Mouse (Mus musculus): ENCODE measurements around the gene 6430548M08Rik. TPM values are rescaled to one million over a fixed set of nuclear protein-coding genes. Genes with fewer than 3 reads are reported as not detected.
A peak's percentile ranks its signal among the peaks of the same experiment; 100 is the strongest.

6430548M08Rik gene
- total and polyA plus RNA-seq, 3 experiments = 6.4 to 20.0 (median 16.1) TPM

- peak; percentile 58 to 63 for DNase-seq
- intact Hi-C loops (cut with DNase I) = loop anchor here (5.0 kb wide), 1 partner anchor 302 kb away; no protein-coding TSS in a partner anchor
- WGBS = 29% methylated on average over 17 of the region's 17 CpGs
- no peaks in the 10 kb centered on the region for H3K36me3 ChIP-seq (ENCODE audit: control insufficient read depth, insufficient read depth, low read length)
- H3K79me2 ChIP-seq (replicated peaks; ENCODE audit: control insufficient read depth, insufficient read depth, low read length) = no peaks in the 10 kb centered on the region
- no peak overlapping the region for H3K4me3 ChIP-seq
- peaks cover 40% of the 10 kb centered on the region for H3K4me1 ChIP-seq (ENCODE audit: control insufficient read depth, insufficient read depth, low read length)
- H3K27ac ChIP-seq = peak overlapping the region; percentile 36
- H3K27me3 ChIP-seq (ENCODE audit: control insufficient read depth, insufficient read depth, low read length) = no peaks in the 10 kb centered on the region
- TF ChIP-seq POLR2A (IDR thresholded peaks at IDR 0.05; ENCODE audit: insufficient read depth, low read depth, low read length) (no peak), EP300 (IDR thresholded peaks at IDR 0.05; ENCODE audit: insufficient read depth, low read depth, low read length) (no peak), CTCF (IDR thresholded peaks at IDR 0.05) (no peak)
- H3K9ac ChIP-seq (ENCODE audit: low read depth, low read length) = no peak overlapping the region
Measured at GRCm38 (mm10) chr8:120184850-120185792, 71.2 kb downstream of the 6430548M08Rik start.

GRCm38 (mm10) chr8:120186454-120186853, 72.5 kb downstream of the 6430548M08Rik start:
- 11% methylated on average over 8 of the region's 8 CpGs for WGBS
- H3K36me3 ChIP-seq (ENCODE audit: control insufficient read depth, insufficient read depth, low read length) = no peaks in the 10 kb centered on the region
- intact Hi-C loops (cut with DNase I) = loop anchor here (5.0 kb wide), 1 partner anchor 301 kb away; no protein-coding TSS in a partner anchor
- H3K27me3 ChIP-seq (ENCODE audit: control insufficient read depth, insufficient read depth, low read length) = no peaks in the 10 kb centered on the region
- peak overlapping the region; percentile 31 for H3K9ac ChIP-seq (ENCODE audit: low read depth, low read length)
- H3K79me2 ChIP-seq (replicated peaks; ENCODE audit: control insufficient read depth, insufficient read depth, low read length) = no peaks in the 10 kb centered on the region
- peaks cover 43% of the 10 kb centered on the region for H3K4me1 ChIP-seq (ENCODE audit: control insufficient read depth, insufficient read depth, low read length)
- peak overlapping the region; percentile 72 for H3K27ac ChIP-seq
- TF ChIP-seq EP300 (IDR thresholded peaks at IDR 0.05; ENCODE audit: insufficient read depth, low read depth, low read length) (peak; percentile 30; the same call in 1 of the 2 replicates), CTCF (IDR thresholded peaks at IDR 0.05) (no peak), POLR2A (IDR thresholded peaks at IDR 0.05; ENCODE audit: insufficient read depth, low read depth, low read length) (no peak)
- H3K4me3 ChIP-seq = no peak overlapping the region
- DNase-seq = peak; percentile 75 to 84

GRCm38 (mm10) chr8:120188510-120188909, 74.6 kb downstream of the 6430548M08Rik start:
- 56% methylated on average over 6 of the region's 6 CpGs for whole genome bisulfite sequencing
- DNase-seq = peak; percentile 89 to 91
- Histone ChIP-seq H3K79me2 (replicated peaks; ENCODE audit: control insufficient read depth, insufficient read depth, low read length) (no peaks in the 10 kb centered on the region), H3K4me1 (ENCODE audit: control insufficient read depth, insufficient read depth, low read length) (peaks cover 44% of the 10 kb centered on the region), H3K27me3 (ENCODE audit: control insufficient read depth, insufficient read depth, low read length) (no peaks in the 10 kb centered on the region), H3K4me3 (no peak overlapping the region), H3K9ac (ENCODE audit: low read depth, low read length) (no peak overlapping the region), H3K27ac (peak overlapping the region; percentile 49), H3K36me3 (ENCODE audit: control insufficient read depth, insufficient read depth, low read length) (no peaks in the 10 kb centered on the region)
- TF ChIP-seq POLR2A (IDR thresholded peaks at IDR 0.05; ENCODE audit: insufficient read depth, low read depth, low read length) (no peak), CTCF (IDR thresholded peaks at IDR 0.05) (no peak), EP300 (IDR thresholded peaks at IDR 0.05; ENCODE audit: insufficient read depth, low read depth, low read length) (peak; percentile 91; the same call in 1 of the 2 replicates)
- intact Hi-C loops (cut with DNase I) = loop anchor here (5.0 kb wide), 1 partner anchor 299 kb away; no protein-coding TSS in a partner anchor

- Histone ChIP-seq H3K4me3 (no peak overlapping the region), H3K27me3 (ENCODE audit: control insufficient read depth, insufficient read depth, low read length) (no peaks in the 10 kb centered on the region), H3K36me3 (ENCODE audit: control insufficient read depth, insufficient read depth, low read length) (no peaks in the 10 kb centered on the region), H3K27ac (no peak overlapping the region; the same call in 1 of the 2 replicates), H3K79me2 (replicated peaks; ENCODE audit: control insufficient read depth, insufficient read depth, low read length) (no peaks in the 10 kb centered on the region), H3K9ac (ENCODE audit: low read depth, low read length) (no peak overlapping the region), H3K4me1 (ENCODE audit: control insufficient read depth, insufficient read depth, low read length) (peaks cover 42% of the 10 kb centered on the region)
- TF ChIP-seq EP300 (IDR thresholded peaks at IDR 0.05; ENCODE audit: insufficient read depth, low read depth, low read length) = no peak
- no peak for TF ChIP-seq CTCF (IDR thresholded peaks at IDR 0.05)
- TF ChIP-seq POLR2A (IDR thresholded peaks at IDR 0.05; ENCODE audit: insufficient read depth, low read depth, low read length) = no peak
- DNase-seq = no peak
- WGBS = 54% methylated on average over 6 of the region's 6 CpGs
- intact Hi-C loops (cut with DNase I) = loop anchor here (5.0 kb wide), 1 partner anchor 298 kb away; no protein-coding TSS in a partner anchor
Measured at GRCm38 (mm10) chr8:120189440-120189839, 75.5 kb downstream of the 6430548M08Rik start.

GRCm38 (mm10) chr8:120190107-120190809, 76.3 kb downstream of the 6430548M08Rik start:
- Histone ChIP-seq H3K27ac (peak overlapping the region; percentile 89), H3K27me3 (ENCODE audit: control insufficient read depth, insufficient read depth, low read length) (no peaks in the 10 kb centered on the region), H3K79me2 (replicated peaks; ENCODE audit: control insufficient read depth, insufficient read depth, low read length) (no peaks in the 10 kb centered on the region), H3K9ac (ENCODE audit: low read depth, low read length) (no peak overlapping the region), H3K36me3 (ENCODE audit: control insufficient read depth, insufficient read depth, low read length) (no peaks in the 10 kb centered on the region), H3K4me1 (ENCODE audit: control insufficient read depth, insufficient read depth, low read length) (peaks cover 39% of the 10 kb centered on the region), H3K4me3 (no peak overlapping the region)
- TF ChIP-seq POLR2A (IDR thresholded peaks at IDR 0.05; ENCODE audit: insufficient read depth, low read depth, low read length) = no peak
- no peak for TF ChIP-seq EP300 (IDR thresholded peaks at IDR 0.05; ENCODE audit: insufficient read depth, low read depth, low read length)
- no peak for TF ChIP-seq CTCF (IDR thresholded peaks at IDR 0.05)
- DNase-seq = peak in 1 of 2 experiments; percentile 38
- 86% methylated on average over 17 of the region's 17 CpGs for WGBS
- intact Hi-C loops (cut with DNase I) = no loop called here

All from heart, adult 2 months (tissue).